Mouse (Mus musculus) thymus, adult 2 months (tissue): Measurements from ENCODE around the gene Gpc6. TPM values are rescaled to one million over a fixed set of nuclear protein-coding genes. Genes with fewer than 3 reads are reported as not detected.

Source experiments
- DNase-seq: peaks from one replicate; pipeline ENCODE4 v3.0.0; 2021
- H3K27ac ChIP-seq: fragments of 200-500 bp; 2 replicates; pipeline ENCODE4 v1.5.1; 2012; ENCODE audit warnings: low read length, control low read depth; ENCODE audit not compliant: control insufficient read depth, insufficient read depth
- H3K27me3 ChIP-seq: fragments of 200-500 bp; 2 replicates; pipeline ENCODE4 v1.6.1; 2012; ENCODE audit warnings: mild to moderate bottlenecking, low read length, moderate library complexity, mixed read lengths; ENCODE audit not compliant: control insufficient read depth, insufficient read depth
- H3K36me3 ChIP-seq: fragments of 200-500 bp; 2 replicates; pipeline ENCODE4 v1.6.1; 2012; ENCODE audit warnings: mild to moderate bottlenecking, low read length, moderate library complexity; ENCODE audit not compliant: control insufficient read depth, insufficient read depth
- H3K4me1 ChIP-seq: fragments of 200-500 bp; replicated peaks from 2 replicates; pipeline ENCODE4 v1.6.1; 2012; ENCODE audit warnings: low read length; ENCODE audit not compliant: control insufficient read depth, insufficient read depth
- H3K4me3 ChIP-seq: fragments of 200-500 bp; 2 replicates; pipeline ENCODE4 v1.5.1; 2012; ENCODE audit warnings: mild to moderate bottlenecking, low read length, control low read depth, moderate library complexity; ENCODE audit not compliant: control insufficient read depth, insufficient read depth
- CTCF ChIP-seq: fragments of 200-500 bp; IDR thresholded peaks from 2 replicates; pipeline ENCODE4 v1.5.1; 2012; ENCODE audit warnings: mild to moderate bottlenecking, control low read depth, low read length, moderate library complexity, borderline replicate concordance; ENCODE audit not compliant: control insufficient read depth, poor library complexity, insufficient read depth; ENCODE audit errors: extremely low read depth
- POLR2A ChIP-seq: fragments of 200-500 bp; IDR thresholded peaks from 2 replicates; pipeline ENCODE4 v1.6.1; 2012; ENCODE audit warnings: mild to moderate bottlenecking, low read length, control low read depth, moderate library complexity; ENCODE audit not compliant: control insufficient read depth, poor library complexity, insufficient read depth; ENCODE audit errors: extremely low read depth
- WGBS: fragments of 180-500 bp; shearing (Covaris S2); methylation state at CpG from one replicate; pipeline ENCODE4 v1.1.7; 2018; 5-methylcytosine and 5-hydroxymethylcytosine counted together
- polyA plus RNA-seq: library from polyadenylated mRNA; depleted of rRNA; stranded (reverse); fragments of >200 nt; gene quantifications from 2 replicates; pipeline ENCODE4 v1.2.3, GENCODE M21; 2012

The Gpc6 gene
- polyA plus RNA-seq, 1 experiment = 1.5 TPM

- Histone ChIP-seq H3K27ac (no peak overlapping the region), H3K36me3 (no peaks in the 10 kb centered on the region), H3K4me1 (no peaks in the 10 kb centered on the region), H3K4me3 (no peak overlapping the region), H3K27me3 (no peaks in the 10 kb centered on the region)
- no peak for TF ChIP-seq CTCF
- no peak for TF ChIP-seq POLR2A
- 95% methylated on average over 8 of the region's 8 CpGs for WGBS
- DNase-seq = no peak
Measured at GRCm38 (mm10) chr14:117659198-117659761, 734.2 kb downstream of the Gpc6 start.

GRCm38 (mm10) chr14:117662261-117662660 lies 737.1 kb downstream of the Gpc6 start:
- Histone ChIP-seq H3K27ac (no peak overlapping the region), H3K4me3 (no peak overlapping the region), H3K36me3 (no peaks in the 10 kb centered on the region), H3K4me1 (no peaks in the 10 kb centered on the region), H3K27me3 (no peaks in the 10 kb centered on the region)
- WGBS = 88% methylated on average over 4 of the region's 4 CpGs
- no peak for TF ChIP-seq POLR2A
- no peak for TF ChIP-seq CTCF
- DNase-seq = no peak

DNA sequence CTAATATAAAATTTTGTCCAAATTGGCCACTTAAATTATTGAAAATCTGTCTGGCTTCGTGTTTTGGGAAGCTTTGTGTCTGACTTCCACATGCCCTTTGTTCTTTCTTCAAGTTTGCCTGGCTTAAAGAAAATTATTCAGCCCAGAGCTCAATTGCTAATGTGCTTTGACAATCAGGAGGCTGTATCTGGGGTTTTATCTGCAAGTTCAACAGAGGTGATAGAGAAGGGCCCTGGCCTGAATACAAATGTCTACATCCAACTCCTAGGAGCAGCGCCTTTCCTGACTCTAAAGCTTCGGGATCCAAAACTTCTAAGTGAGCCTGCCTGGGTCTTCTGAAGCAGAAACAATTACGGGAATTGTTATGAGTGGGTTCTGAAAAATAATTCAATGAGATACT lies 739.7 kb downstream of the Gpc6 start:
- Histone ChIP-seq H3K27ac (no peak overlapping the region), H3K4me3 (no peak overlapping the region), H3K27me3 (no peaks in the 10 kb centered on the region), H3K4me1 (no peaks in the 10 kb centered on the region), H3K36me3 (no peaks in the 10 kb centered on the region)
- 91% methylated on average over 4 of the region's 4 CpGs for WGBS
- DNase-seq = no peak
- no peak for TF ChIP-seq CTCF

DNA sequence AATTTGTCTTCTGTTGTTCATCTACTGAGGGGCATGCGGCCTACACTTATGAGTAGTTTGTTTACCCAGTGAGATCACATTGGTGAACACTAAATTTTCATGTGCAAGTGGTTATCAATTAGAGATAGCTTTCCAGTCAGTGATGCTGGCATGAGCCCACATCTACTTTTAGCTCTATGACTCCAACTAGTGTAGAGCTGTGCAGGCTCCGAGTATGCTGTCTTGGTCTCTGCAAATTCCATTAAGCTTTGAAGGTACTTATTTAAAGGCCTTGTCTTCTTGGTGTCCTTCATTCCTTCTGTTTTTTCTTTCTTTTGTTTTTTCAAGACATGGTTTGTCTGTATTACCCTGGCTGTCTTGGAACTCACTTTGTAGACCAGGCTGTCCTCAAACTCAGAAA lies 741.0 kb downstream of the Gpc6 start:
- no peak for DNase-seq

GRCm38 (mm10) chr14:117673541-117673940 lies 748.4 kb downstream of the Gpc6 start:
- WGBS = 93% methylated on average over 7 of the region's 7 CpGs
- H3K4me3 ChIP-seq = no peak overlapping the region

More for the DNA sequence above, 741.0 kb downstream of the Gpc6 start:
- no peaks in the 10 kb centered on the region for H3K27me3 ChIP-seq
- WGBS = 99% methylated on average over 2 of the region's 2 CpGs
- no peak overlapping the region for H3K27ac ChIP-seq
- no peaks in the 10 kb centered on the region for H3K4me1 ChIP-seq
- TF ChIP-seq CTCF (no peak), POLR2A (no peak)
- no peaks in the 10 kb centered on the region for H3K36me3 ChIP-seq
- H3K4me3 ChIP-seq = no peak overlapping the region

GRCm38 (mm10) chr14:117674482-117674881 lies 749.4 kb downstream of the Gpc6 start:
- Histone ChIP-seq H3K27ac (no peak overlapping the region), H3K4me1 (no peaks in the 10 kb centered on the region), H3K4me3 (no peak overlapping the region), H3K36me3 (no peaks in the 10 kb centered on the region), H3K27me3 (no peaks in the 10 kb centered on the region)
- TF ChIP-seq POLR2A = no peak
- TF ChIP-seq CTCF = no peak
- 92% methylated on average over 3 of the region's 3 CpGs for WGBS
- no peak for DNase-seq

More at GRCm38 (mm10) chr14:117673541-117673940, 748.4 kb downstream of the Gpc6 start:
- no peaks in the 10 kb centered on the region for H3K27me3 ChIP-seq
- H3K4me1 ChIP-seq = no peaks in the 10 kb centered on the region
- no peak for DNase-seq
- no peak overlapping the region for H3K27ac ChIP-seq
- H3K36me3 ChIP-seq = no peaks in the 10 kb centered on the region
- TF ChIP-seq CTCF (no peak), POLR2A (no peak)

GRCm38 (mm10) chr14:117679926-117680325 lies 754.8 kb downstream of the Gpc6 start:
- WGBS = 96% methylated on average over 3 of the region's 3 CpGs
- TF ChIP-seq POLR2A = no peak
- no peak for TF ChIP-seq CTCF
- H3K27ac ChIP-seq = no peak overlapping the region
- H3K27me3 ChIP-seq = no peaks in the 10 kb centered on the region
- no peak for DNase-seq
- H3K4me3 ChIP-seq = no peak overlapping the region
- no peaks in the 10 kb centered on the region for H3K36me3 ChIP-seq
- no peaks in the 10 kb centered on the region for H3K4me1 ChIP-seq

GRCm38 (mm10) chr14:117681321-117681921 lies 756.3 kb downstream of the Gpc6 start:
- 47% methylated on average over 5 of the region's 5 CpGs for WGBS
- Histone ChIP-seq H3K27ac (no peak overlapping the region), H3K36me3 (no peaks in the 10 kb centered on the region), H3K4me3 (no peak overlapping the region), H3K27me3 (no peaks in the 10 kb centered on the region), H3K4me1 (no peaks in the 10 kb centered on the region)
- no peak for TF ChIP-seq CTCF
- no peak for TF ChIP-seq POLR2A
- no peak for DNase-seq
